Mouse (Mus musculus): ENCODE results near the gene Nfya. TPM values are rescaled to one million over a fixed set of nuclear protein-coding genes. Genes with fewer than 3 reads are reported as not detected.
"Not testable (repeated sequence)": the region's sequence is repeated elsewhere in the genome, so short reads cannot be mapped to it uniquely, and the experiment has no call there.

The Nfya gene
- total RNA-seq, 2 experiments from 2014 or later, result 24.3 to 26.5 TPM

- intact Hi-C loops (cut with DNase I); DNase-seq: not testable (repeated sequence)
Measured at GRCm38 (mm10) chr17:48352976-48353375, 56.7 kb downstream of the Nfya start.

GRCm38 (mm10) chr17:48350681-48351193 is 59.0 kb downstream of the Nfya start:
- DNase-seq, result no peak
- intact Hi-C loops (cut with DNase I), result no loop called here

GRCm38 (mm10) chr17:48347287-48347686 is 62.4 kb downstream of the Nfya start:
- intact Hi-C loops (cut with DNase I), result no loop called here
- DNase-seq, result no peak

- DNase-seq, result no peak
- intact Hi-C loops (cut with DNase I), result no loop called here
Measured at GRCm38 (mm10) chr17:48346834-48347233, 62.9 kb downstream of the Nfya start.

- intact Hi-C loops (cut with DNase I), result no loop called here
- no peak for DNase-seq
Measured at GRCm38 (mm10) chr17:48346231-48346630, 63.5 kb downstream of the Nfya start, which contains the start of gene Trem2. Trem2 (plus strand) TSS chr17:48346401.

GRCm38 (mm10) chr17:48345824-48346223 is 63.9 kb downstream of the Nfya start:
- intact Hi-C loops (cut with DNase I), result no loop called here
- no peak for DNase-seq

GRCm38 (mm10) chr17:48343065-48343464 is 66.6 kb downstream of the Nfya start:
- no peak for DNase-seq
- intact Hi-C loops (cut with DNase I), result no loop called here

- intact Hi-C loops (cut with DNase I), result no loop called here
- no peak for DNase-seq
Measured at GRCm38 (mm10) chr17:48341947-48342346, 67.8 kb downstream of the Nfya start.

- intact Hi-C loops (cut with DNase I), result no loop called here
Measured at GRCm38 (mm10) chr17:48340267-48340666, 69.4 kb downstream of the Nfya start.

More at GRCm38 (mm10) chr17:48340267-48340666, 69.4 kb downstream of the Nfya start:
- DNase-seq, result no peak

Other genes starting within 250 kb of the Nfya start
- gene A530064D06Rik, start 242.6 kb downstream of the Nfya start, total RNA-seq (2021), result not detected
- under 1 TPM; 0.10 to 0.15 TPM for gene Trem1, start 177.1 kb downstream of the Nfya start, total RNA-seq (2021)
- gene Trem3, start 162.1 kb downstream of the Nfya start, total RNA-seq (2021), result not detected
- gene Treml4, start 145.6 kb downstream of the Nfya start, total RNA-seq (2021), result under 1 TPM in 1 of 2 experiments, not detected in 1; 0.29 TPM
- under 1 TPM; 0.53 to 1.00 TPM for gene Treml2, start 110.4 kb downstream of the Nfya start, total RNA-seq (2021)
- under 1 TPM; 0.10 to 0.20 TPM for gene B430306N03Rik, start 93.8 kb downstream of the Nfya start, total RNA-seq (2021)
- 1 to 10 TPM; 1.9 to 2.5 TPM for gene Trem2, start 63.5 kb downstream of the Nfya start, total RNA-seq (2021)
- gene Treml1, start 50.0 kb downstream of the Nfya start, total RNA-seq (2021), result under 1 TPM; 0.22 to 0.29 TPM
- 10 to 100 TPM; 10.7 to 12.9 TPM for gene Oard1, start 108 bp upstream of the Nfya start, total RNA-seq (2021)
- 100 to 1,000 TPM; 243 TPM for gene Apobec2, start 23.0 kb upstream of the Nfya start, total RNA-seq (2021)
- 1 to 10 TPM in 1 of 2 experiments, under 1 TPM in 1; 0.96 to 1.8 TPM for gene Tspo2, start 41.6 kb upstream of the Nfya start, total RNA-seq (2021)
- gene Unc5cl, start 45.0 kb upstream of the Nfya start, total RNA-seq (2021), result under 1 TPM; 0.17 to 0.83 TPM